In the genomic region with DNA sequence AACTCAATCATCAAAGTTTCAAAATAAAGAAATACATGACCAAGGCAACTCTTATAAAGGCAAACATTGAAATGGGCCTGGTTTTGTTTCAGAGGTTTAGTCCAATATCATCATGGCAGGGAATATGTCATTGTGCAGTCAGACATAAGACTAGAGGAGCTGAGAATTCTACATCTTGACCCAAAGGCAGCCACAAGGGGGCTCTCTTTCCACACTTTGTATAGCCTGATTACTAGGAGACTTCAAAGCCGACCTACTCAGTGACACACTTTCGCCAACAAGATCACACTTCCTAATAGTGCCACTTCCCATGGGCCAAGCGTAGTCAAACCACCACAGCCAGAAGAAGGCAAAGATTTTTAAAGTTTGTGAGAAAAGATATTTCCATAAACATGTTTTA, we compare ENCODE assay signal across 7 mouse cellular contexts.
DNase-seq lines count a peak whose midpoint lies in the region; ATAC-seq and TF ChIP-seq lines count a peak whose summit lies in the region.

No protein-coding gene starts in this region.

- H3K9me3 ChIP-seq in hindbrain, embryonic 11.5 days (ENCODE audit: control insufficient read depth, low read length) = no peaks in the 10 kb centered on the region
- H3K9me3 ChIP-seq in hindbrain, embryonic 13.5 days = no peaks in the 10 kb centered on the region
- H3K9me3 ChIP-seq in CH12.LX (replicated peaks; ENCODE audit: low read length) = no peaks in the 10 kb centered on the region

- in situ Hi-C loops in CH12.LX (cut with MboI; ENCODE audit: low pct_ligation_motif_present, low pct_unique_long_range_greater_than_20kb, low sequenced_read_pairs) = no loop called here

- peak in 1 of 2 experiments; percentile 48; a peak in 2 of 4 replicates for TF ChIP-seq CTCF in CH12.LX (conservative IDR thresholded peaks at IDR 0.05 in 1 of 2, IDR thresholded peaks at IDR 0.05 in 1 of 2; ENCODE audit: low read depth in 2 of 2, low read length in 2 of 2)

- no peak overlapping the region for H3K4me2 ChIP-seq in hindbrain, embryonic 11.5 days (replicated peaks; ENCODE audit: low read depth, low read length)
- no peak overlapping the region for H3K4me2 ChIP-seq in hindbrain, embryonic 13.5 days
- no peak overlapping the region for H3K4me2 ChIP-seq in CH12.LX (ENCODE audit: insufficient read depth, low read depth, poor library complexity, severe bottlenecking)

- no peak for ATAC-seq in hindbrain, embryonic 11.5 days (ENCODE audit: low FRiP score)
- ATAC-seq in hindbrain, embryonic 13.5 days (ENCODE audit: low FRiP score) = no peak
- 0 out of 2 replicates have a peak, but pooled peaks have one; percentile 55 for ATAC-seq in megakaryocyte-erythroid progenitor cell, adult 5-6 weeks (replicated peaks; ENCODE audit: low FRiP score, low TSS enrichment, poor library complexity, severe bottlenecking)

- H3K27me3 ChIP-seq in hindbrain, embryonic 11.5 days (ENCODE audit: control insufficient read depth, insufficient read depth, low read length) = no peaks in the 10 kb centered on the region
- no peaks in the 10 kb centered on the region for H3K27me3 ChIP-seq in hindbrain, embryonic 13.5 days
- H3K27me3 ChIP-seq in CH12.LX (replicated peaks) = no peaks in the 10 kb centered on the region

- H3K4me1 ChIP-seq in hindbrain, embryonic 11.5 days (replicated peaks; ENCODE audit: control insufficient read depth, insufficient read depth, low read length) = no peaks in the 10 kb centered on the region
- no peaks in the 10 kb centered on the region for H3K4me1 ChIP-seq in hindbrain, embryonic 13.5 days (replicated peaks)
- no peaks in the 10 kb centered on the region for H3K4me1 ChIP-seq in CH12.LX (ENCODE audit: control insufficient read depth in 1 of 2, insufficient read depth in 2 of 2)

- WGBS in hindbrain, embryonic 11.5 days = 85% methylated on average over 3 of the region's 3 CpGs
- 81% methylated on average over 3 of the region's 3 CpGs for WGBS in hindbrain, embryonic 13.5 days

- H3K36me3 ChIP-seq in hindbrain, embryonic 11.5 days (ENCODE audit: control insufficient read depth, insufficient read depth, low read length) = no peaks in the 10 kb centered on the region
- peaks cover 27% of the 10 kb centered on the region for H3K36me3 ChIP-seq in hindbrain, embryonic 13.5 days
- H3K36me3 ChIP-seq in CH12.LX (replicated peaks in 1 of 2; ENCODE audit: control insufficient read depth in 1 of 2, insufficient read depth in 1 of 2, low read length in 1 of 2) = peaks cover 4 to 14% of the 10 kb centered on the region in 2 experiments

- no peak for TF ChIP-seq EP300 in CH12.LX (IDR thresholded peaks at IDR 0.05; ENCODE audit: low read length)

- TF ChIP-seq POLR2A in CH12.LX (IDR thresholded peaks at IDR 0.05; ENCODE audit: low read depth, low read length) = no peak

- no peaks in the 10 kb centered on the region for H3K79me2 ChIP-seq in CH12.LX (replicated peaks; ENCODE audit: control insufficient read depth, extremely low read depth, insufficient read depth, poor library complexity, severe bottlenecking)

- peak; percentile 59 for TF ChIP-seq RAD21 in CH12.LX (IDR thresholded peaks at IDR 0.05; ENCODE audit: low read depth, low read length)

- no peak overlapping the region for H3K27ac ChIP-seq in hindbrain, embryonic 11.5 days (ENCODE audit: low read depth, low read length)
- no peak overlapping the region for H3K27ac ChIP-seq in hindbrain, embryonic 13.5 days
- no peak overlapping the region for H3K27ac ChIP-seq in CH12.LX (ENCODE audit: insufficient read depth, low read depth)

- dilution Hi-C loops in CH12.LX (cut with MboI; ENCODE audit: extremely low pct_ligation_motif_present, extremely low pct_unique_long_range_greater_than_20kb, low sequenced_read_pairs) = no loop called here

- H3K9ac ChIP-seq in hindbrain, embryonic 11.5 days (ENCODE audit: low read depth, low read length) = no peak overlapping the region
- no peak overlapping the region for H3K9ac ChIP-seq in hindbrain, embryonic 13.5 days
- H3K9ac ChIP-seq in CH12.LX (ENCODE audit: insufficient read depth, low read depth) = no peak overlapping the region

- DNase-seq in hindbrain, embryonic 11.5 days (ENCODE audit: low spot score) = peak; percentile 62
- peak; percentile 57 for DNase-seq in CH12.LX (ENCODE audit: extremely low read depth)
- peak; percentile 9 for DNase-seq in WW6 (ENCODE audit: low read depth, low spot score)
- peak; percentile 16 for DNase-seq in fibroblast of lung, adult 2 months (ENCODE audit: low read depth)
- DNase-seq in frontal cortex, postnatal 10 days (ENCODE audit: low spot score in 2 of 2) = no peak

- H3K4me3 ChIP-seq in hindbrain, embryonic 11.5 days (ENCODE audit: low read depth, low read length) = no peak overlapping the region
- no peak overlapping the region for H3K4me3 ChIP-seq in hindbrain, embryonic 13.5 days
- no peak overlapping the region for H3K4me3 ChIP-seq in CH12.LX (replicated peaks in 1 of 3; ENCODE audit: low read depth in 2 of 3, low read length in 2 of 3, poor library complexity in 1 of 3)

TF ChIP-seq in CH12.LX, 34 proteins besides CTCF, POLR2A, EP300 and RAD21:
- TF ChIP-seq ZMIZ1 (IDR thresholded peaks at IDR 0.05; ENCODE audit: low read depth, low read length) (no peak), MXI1 (IDR thresholded peaks at IDR 0.05; ENCODE audit: low read depth, low read length) (no peak), ZKSCAN1 (IDR thresholded peaks at IDR 0.05; ENCODE audit: borderline replicate concordance, low read depth, low read length) (peak; percentile 23; the same call in 1 of the 2 replicates), SMC3 (IDR thresholded peaks at IDR 0.05; ENCODE audit: low read depth, low read length) (peak; percentile 22; the same call in 1 of the 2 replicates), NRF1 (IDR thresholded peaks at IDR 0.05; ENCODE audit: low read depth, low read length) (no peak)

Comparison
In these comparisons a context has a peak if more than half of its experiments do, and no peak if none do; other contexts are left out.
1. DNase-seq: peak in hindbrain, embryonic 11.5 days (single experiment), CH12.LX (single experiment), WW6 (single experiment) and fibroblast of lung, adult 2 months (single experiment); none in frontal cortex, postnatal 10 days (0 of 2).